Mouse (Mus musculus) forelimb bud, embryonic 11.5 days (tissue): Measurements from ENCODE around the gene Ctnnbip1.
A peak's percentile ranks its signal among the peaks of the same experiment; 100 is the strongest.

Experiments
- DNase-seq: peaks from one replicate; pipeline ENCODE4 v3.0.0-alpha.2; 2012; ENCODE audit warnings: low read depth, low spot score

Ctnnbip1 gene

GRCm38 (mm10) chr4:149521258-149521657 lies 3.2 kb downstream of the Ctnnbip1 start:
- DNase-seq = no peak

- no peak for DNase-seq
Observed at GRCm38 (mm10) chr4:149523961-149524360, 5.9 kb downstream of the Ctnnbip1 start.

GRCm38 (mm10) chr4:149525170-149525569 lies 7.1 kb downstream of the Ctnnbip1 start:
- DNase-seq = no peak

- DNase-seq = no peak
Observed at GRCm38 (mm10) chr4:149525811-149526210, 7.8 kb downstream of the Ctnnbip1 start.

- DNase-seq = no peak
Observed at GRCm38 (mm10) chr4:149526330-149526729, 8.3 kb downstream of the Ctnnbip1 start.

DNA sequence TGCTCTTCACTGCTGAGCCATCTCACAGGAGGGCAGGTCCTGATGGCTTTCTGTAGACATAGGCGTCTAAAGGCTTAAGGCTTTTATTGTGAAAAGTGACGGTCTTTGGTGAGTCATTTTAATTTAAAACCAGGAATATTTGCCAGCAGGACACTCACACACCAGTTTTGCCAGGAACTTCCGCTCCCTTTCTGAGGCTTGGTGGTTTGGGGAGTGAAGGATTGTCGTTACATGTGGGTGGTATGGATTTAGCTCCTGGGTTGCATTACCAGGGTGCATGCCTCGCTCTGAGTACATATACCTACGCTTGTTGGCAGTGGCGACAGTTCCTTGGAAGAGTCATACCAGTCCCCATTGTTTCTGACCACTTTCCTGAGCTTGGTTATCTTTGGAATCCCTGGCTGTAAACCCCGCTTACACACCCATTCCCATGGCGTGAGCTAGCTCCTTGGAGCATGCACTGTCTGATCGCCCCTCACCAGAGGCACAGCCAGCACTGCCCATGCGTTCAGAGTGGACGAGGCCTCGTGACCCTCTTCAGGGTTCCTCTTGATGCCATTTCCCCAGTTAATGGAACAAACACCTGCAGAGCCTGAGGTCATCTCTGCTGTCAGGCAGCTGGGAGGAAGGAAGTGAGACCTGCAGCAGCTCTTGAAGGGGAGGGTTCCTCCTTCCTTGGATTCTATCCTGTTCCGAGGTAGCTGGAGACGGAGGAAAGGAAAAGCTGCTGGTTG lies 9.8 kb downstream of the Ctnnbip1 start:
- DNase-seq = no peak

DNA sequence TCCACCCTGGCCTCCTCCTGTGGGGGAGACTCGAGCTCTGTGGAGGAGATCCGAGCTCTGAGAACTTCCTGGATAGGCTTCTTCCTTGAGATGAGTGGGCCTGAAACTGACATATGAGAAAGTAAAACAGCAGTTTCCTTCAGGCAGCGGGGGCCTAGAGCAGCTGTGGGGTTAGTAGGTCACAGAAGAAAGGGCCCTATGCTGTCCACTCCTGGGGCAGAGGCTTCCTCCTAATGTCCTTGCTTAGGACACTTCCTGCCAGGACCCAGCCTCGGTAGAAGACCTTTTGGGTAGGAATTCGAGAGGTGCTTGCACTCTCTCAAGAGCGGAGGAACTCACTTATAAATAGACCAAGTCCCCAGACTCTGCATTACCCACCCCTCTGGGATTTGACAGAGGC lies 11.7 kb downstream of the Ctnnbip1 start:
- no peak for DNase-seq

DNA sequence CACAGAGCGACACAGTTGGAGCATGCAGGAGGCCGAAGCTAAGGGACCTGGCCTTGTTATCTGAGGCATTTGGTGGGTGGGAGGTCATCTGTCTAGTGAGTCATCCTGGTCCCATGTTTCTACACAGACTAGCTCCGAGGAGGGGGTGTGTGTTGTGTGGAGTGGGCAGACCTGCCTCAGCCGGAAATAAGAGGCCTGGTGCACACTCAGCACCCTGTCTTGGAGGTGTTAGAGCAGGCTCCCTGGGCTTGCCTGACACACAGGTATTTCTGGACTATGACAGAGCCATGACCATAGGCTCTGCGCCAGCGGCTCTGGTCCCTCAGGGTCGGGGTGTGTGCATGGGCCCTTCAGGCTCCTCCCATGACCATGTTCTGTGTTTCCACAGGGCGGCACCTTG lies 21.4 kb downstream of the Ctnnbip1 start:
- no peak for DNase-seq

DNA sequence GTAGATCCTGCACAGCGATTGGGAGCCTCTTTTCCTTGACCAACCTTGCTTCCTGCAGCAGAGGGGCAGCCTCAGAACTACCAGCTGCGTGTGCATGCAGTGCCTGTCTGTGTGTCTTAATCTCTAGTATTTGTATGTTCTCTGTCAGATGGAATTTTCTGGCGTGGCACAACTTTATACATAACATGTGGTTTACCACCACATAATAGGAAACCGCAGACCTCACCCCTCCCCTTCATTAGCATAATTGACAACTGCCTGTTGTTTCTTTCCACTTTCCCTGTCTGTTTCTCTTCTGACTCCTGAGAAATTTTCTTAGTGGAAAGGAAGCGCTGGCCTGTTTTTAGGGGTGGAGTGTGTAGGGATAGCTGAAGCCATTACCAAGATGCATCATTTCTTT lies 23.9 kb downstream of the Ctnnbip1 start:
- DNase-seq = no peak

DNA sequence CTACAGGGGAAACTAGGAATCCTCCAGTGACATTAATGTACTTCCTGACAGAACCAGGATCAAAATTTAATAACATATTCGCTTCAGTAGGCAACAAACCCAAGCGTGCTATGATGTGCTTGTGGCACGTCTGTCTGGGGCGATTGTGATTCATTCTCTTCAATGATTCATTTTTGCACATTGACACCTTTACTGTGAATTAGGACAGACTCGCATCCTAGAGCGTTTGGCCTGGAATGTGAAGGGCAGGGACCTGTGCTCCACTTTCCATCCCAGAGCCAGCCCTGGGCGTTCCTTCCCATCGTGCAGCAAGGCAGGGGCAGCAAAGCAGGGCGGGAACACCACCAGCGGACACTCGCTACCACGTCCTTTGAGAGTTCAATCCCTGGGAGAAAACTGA lies 24.4 kb downstream of the Ctnnbip1 start:
- no peak for DNase-seq

GRCm38 (mm10) chr4:149542927-149543553 lies 25.0 kb downstream of the Ctnnbip1 start:
- peak; percentile 87 for DNase-seq

DNA sequence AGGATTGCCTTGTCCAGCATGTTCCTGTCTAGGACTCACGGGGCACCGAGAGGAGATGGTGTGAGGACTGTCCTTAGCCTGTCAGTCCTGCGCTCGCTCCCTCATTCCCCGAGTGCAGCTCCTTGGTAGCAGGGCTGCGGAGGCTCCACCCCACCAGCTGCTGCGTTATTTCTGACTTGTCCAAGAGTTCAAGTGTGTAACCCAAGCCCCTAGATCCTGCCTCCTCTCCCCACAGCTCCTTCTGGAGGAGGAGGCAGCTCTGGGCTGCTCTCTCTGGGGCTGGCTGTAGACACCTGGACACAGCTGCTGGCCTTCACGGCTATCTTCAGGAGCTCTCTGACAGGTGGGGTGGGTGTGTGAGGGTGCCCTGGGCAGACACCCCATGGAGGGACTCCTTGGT lies 26.9 kb downstream of the Ctnnbip1 start:
- no peak for DNase-seq

DNA sequence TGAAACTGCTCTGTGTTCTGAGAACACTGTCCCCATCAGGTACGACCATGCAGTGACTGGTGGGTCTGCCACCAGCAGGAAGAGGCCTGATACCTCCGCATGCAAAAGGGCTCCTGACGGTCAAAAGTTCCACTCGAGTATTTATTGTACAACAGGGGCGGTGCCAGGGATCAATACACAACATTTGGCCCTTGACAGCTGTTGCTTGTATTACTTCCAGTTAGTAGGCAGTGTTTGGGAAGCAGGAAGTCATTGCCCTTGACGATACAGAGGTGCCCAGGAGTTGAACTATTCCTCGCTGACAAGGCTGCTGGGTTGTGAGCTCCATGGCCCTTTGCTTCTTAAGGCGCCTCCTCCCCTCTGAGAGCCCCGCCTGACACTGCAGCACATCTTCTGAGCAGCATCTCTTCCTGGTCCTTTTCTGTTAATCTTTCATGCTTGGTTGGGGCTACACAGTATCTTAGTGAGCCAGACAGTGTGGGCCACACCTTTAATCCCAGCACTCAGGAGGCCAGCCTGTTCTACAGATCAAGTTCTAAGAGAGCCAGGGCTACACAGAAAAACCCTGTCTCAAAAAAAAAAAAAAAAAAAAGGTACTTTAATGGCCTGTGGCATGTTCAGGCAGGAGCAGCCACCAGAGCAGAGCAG lies 28.9 kb downstream of the Ctnnbip1 start:
- no peak for DNase-seq

DNA sequence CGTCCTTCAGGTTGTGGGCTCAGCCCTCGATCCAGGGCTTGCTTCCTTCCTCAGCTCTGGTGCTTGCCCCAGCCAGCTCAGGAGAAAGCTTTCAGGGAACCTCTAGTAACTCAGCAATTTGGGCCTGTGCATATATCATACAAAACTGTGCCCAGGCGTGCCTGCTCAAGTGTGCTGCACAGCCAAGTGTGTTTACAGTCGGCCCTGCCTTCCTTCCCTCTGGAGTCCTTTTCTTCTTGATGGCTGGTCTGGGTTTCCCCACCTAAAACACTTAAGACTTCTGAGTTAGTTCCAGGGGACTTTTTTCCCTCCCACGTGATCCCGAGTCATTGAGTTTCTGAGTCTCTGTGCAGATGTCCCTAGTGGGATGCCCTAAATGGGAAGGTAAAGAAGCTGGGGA lies 29.5 kb downstream of the Ctnnbip1 start:
- no peak for DNase-seq

GRCm38 (mm10) chr4:149549221-149549925 lies 31.3 kb downstream of the Ctnnbip1 start:
- DNase-seq = peak; percentile 82

GRCm38 (mm10) chr4:149550866-149551265 lies 32.8 kb downstream of the Ctnnbip1 start:
- DNase-seq = no peak

DNA sequence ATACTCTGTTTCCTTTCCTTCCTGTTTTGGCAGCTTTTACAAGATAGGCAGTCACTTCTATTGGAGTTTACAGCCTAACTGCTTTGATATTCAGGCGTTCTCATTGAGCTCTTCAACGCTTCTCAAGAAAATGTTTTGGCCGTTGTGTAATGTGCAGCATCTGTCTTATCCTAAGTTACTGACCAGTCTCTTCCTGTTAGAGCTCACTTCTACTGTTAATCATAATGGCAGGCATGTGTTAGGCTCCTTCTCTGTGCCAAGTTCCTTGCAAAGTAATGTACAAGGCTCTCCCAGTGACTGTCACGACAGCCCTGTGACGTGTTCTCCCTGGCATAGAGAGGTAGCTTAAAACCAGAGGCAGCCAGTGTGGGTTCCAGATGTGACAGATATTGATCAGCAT lies 33.7 kb downstream of the Ctnnbip1 start:
- no peak for DNase-seq

- no peak for DNase-seq
Observed at GRCm38 (mm10) chr4:149553834-149554233, 35.8 kb downstream of the Ctnnbip1 start.

- DNase-seq = no peak
Observed at GRCm38 (mm10) chr4:149556111-149556510, 38.1 kb downstream of the Ctnnbip1 start.

- no peak for DNase-seq
Observed at GRCm38 (mm10) chr4:149557905-149558304, 39.9 kb downstream of the Ctnnbip1 start.

GRCm38 (mm10) chr4:149558389-149558788 lies 40.4 kb downstream of the Ctnnbip1 start:
- DNase-seq = no peak

- DNase-seq = no peak
Observed at GRCm38 (mm10) chr4:149561392-149561791, 43.4 kb downstream of the Ctnnbip1 start.
